Mouse (Mus musculus) duodenum, adult 2 months (tissue): ENCODE data around the gene Prl3b1. TPM values are rescaled to one million over a fixed set of nuclear protein-coding genes. Genes with fewer than 3 reads are reported as not detected.

Source experiments
- polyA plus RNA-seq: library from polyadenylated mRNA; depleted of rRNA; stranded (reverse); fragments of >200 nt; gene quantifications from 2 replicates; pipeline ENCODE4 v1.2.3, GENCODE M21; 2012; ENCODE audit warnings: low replicate concordance; rRNA removed

Prl3b1 gene
- not detected in 2 replicates for polyA plus RNA-seq

GRCm38 (mm10) chr13:27241547-27241946 lies at the start of gene Prl3b1:
Gene Prl3b1, plus strand, starts transcription at chr13:27241847.

DNA sequence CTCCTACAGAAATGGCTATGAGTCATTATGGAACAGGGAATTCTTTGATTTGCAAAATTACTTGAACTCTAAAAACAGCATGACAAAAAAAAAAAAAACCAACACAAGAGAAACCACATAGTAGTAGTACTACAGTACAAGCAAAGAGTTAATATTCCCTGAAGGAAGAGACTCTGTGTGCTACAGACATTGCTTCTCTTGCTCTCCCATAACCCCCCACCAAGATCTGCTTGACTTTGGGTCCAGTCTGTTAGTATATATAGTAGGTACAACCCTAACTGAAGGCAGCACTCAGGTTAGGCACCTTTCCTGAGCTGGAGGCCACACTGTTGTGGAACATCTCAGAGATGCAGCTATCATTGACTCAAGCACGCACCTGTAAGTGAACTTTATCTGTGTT lies 45.3 kb upstream of the Prl3b1 start, which contains the start of gene Prl3c1:
TSS of gene Prl3c1 (plus strand) at position 301 of the 400 bp plus-strand sequence.

GRCm38 (mm10) chr13:27259136-27259535 lies 17.5 kb downstream of the Prl3b1 start, which contains the start of gene Prl3a1:
Gene Prl3a1, plus strand, starts transcription at chr13:27259436.

Other genes starting within 250 kb of the Prl3b1 start
- not detected in 2 replicates for gene Prl, start 184.3 kb upstream of the Prl3b1 start, polyA plus RNA-seq
- gene Prl3d1, start 147.7 kb upstream of the Prl3b1 start, polyA plus RNA-seq: not detected in 2 replicates
- not detected in 2 replicates for gene Prl3d2, start 120.1 kb upstream of the Prl3b1 start, polyA plus RNA-seq
- gene Prl3d3, start 85.1 kb upstream of the Prl3b1 start, polyA plus RNA-seq: not detected in 2 replicates
- not detected in 2 replicates for gene Prl3c1, start 45.2 kb upstream of the Prl3b1 start, polyA plus RNA-seq
- not detected in 2 replicates for gene Prl3a1, start 17.6 kb downstream of the Prl3b1 start, polyA plus RNA-seq
- 0.13 TPM in 1 of 2 replicates, not detected in the other for gene Prl6a1, start 70.8 kb downstream of the Prl3b1 start, polyA plus RNA-seq
- gene Prl8a2, start 103.8 kb downstream of the Prl3b1 start, polyA plus RNA-seq: not detected in 2 replicates
- gene Prl2b1, start 149.0 kb downstream of the Prl3b1 start, polyA plus RNA-seq: not detected in 2 replicates
- not detected in 2 replicates for gene Prl8a6, start 196.8 kb downstream of the Prl3b1 start, polyA plus RNA-seq